Mouse (Mus musculus): ENCODE data around the gene 1500009L16Rik. TPM values are rescaled to one million over a fixed set of nuclear protein-coding genes. Genes with fewer than 3 reads are reported as not detected.

The 1500009L16Rik gene
- polyA plus RNA-seq, 1 experiment from 2014 or later, result 44.4 TPM

DNA sequence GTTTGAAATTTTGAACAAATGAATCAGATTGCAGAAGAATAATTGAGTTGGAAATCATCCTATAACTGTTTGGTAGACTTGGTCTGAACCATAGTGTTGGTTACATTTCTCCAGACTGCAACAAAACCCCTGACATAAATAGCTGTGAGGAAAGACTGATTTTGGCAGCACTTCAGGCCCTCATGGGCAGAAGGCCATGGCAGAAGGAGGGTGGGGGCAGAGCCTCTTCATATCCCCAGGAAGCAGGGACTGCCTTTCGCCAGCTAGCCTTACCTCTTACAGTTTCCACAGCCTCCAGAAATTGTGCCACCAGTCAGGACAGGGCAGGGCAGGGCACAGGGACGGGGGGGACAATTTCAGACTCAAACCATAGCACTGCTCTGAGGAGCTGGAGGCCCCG is 22.0 kb downstream of the 1500009L16Rik start:
- Histone ChIP-seq H3K9me3 (ENCODE audit: control insufficient read depth, low read length) (peaks cover 13% of the 10 kb centered on the region), H3K36me3 (ENCODE audit: control insufficient read depth, insufficient read depth, low read length) (peaks cover 3% of the 10 kb centered on the region; the same call in 1 of the 2 replicates), H3K27ac (ENCODE audit: low read length) (peak overlapping the region; percentile 69), H3K9ac (ENCODE audit: low read length) (no peak overlapping the region), H3K4me1 (replicated peaks; ENCODE audit: control insufficient read depth, insufficient read depth, low read length) (peaks cover 10% of the 10 kb centered on the region), H3K27me3 (ENCODE audit: control insufficient read depth, insufficient read depth, low read depth, low read length) (no peaks in the 10 kb centered on the region), H3K4me2 (ENCODE audit: low read depth, low read length) (no peak overlapping the region), H3K4me3 (ENCODE audit: low read length) (no peak overlapping the region)
- ATAC-seq (ENCODE audit: low read depth), result peak; percentile 88
- WGBS, result 58% methylated on average over 3 of the region's 3 CpGs

DNA sequence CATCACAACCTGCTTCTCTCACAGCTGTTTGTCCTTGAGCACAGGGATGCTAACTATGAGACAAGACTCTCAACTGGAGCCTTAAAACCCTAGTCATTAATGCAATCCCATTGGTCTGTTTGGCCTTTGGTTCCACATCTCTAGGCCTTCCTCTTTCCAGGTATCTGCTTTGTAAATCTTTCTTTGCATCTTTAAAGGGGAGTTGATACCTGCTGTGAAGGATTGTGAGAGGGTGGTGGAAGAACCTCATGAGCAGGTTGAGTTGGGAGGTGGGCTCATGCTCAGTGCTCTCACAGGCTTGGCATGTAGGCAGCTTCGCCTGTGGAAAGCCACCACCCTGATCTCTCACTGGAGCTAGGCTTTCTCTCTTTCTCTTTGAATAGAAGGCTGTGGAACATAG is 30.4 kb downstream of the 1500009L16Rik start:
- Histone ChIP-seq H3K4me3 (ENCODE audit: low read length) (no peak overlapping the region), H3K27me3 (ENCODE audit: control insufficient read depth, insufficient read depth, low read depth, low read length) (no peaks in the 10 kb centered on the region), H3K4me1 (replicated peaks; ENCODE audit: control insufficient read depth, insufficient read depth, low read length) (peaks cover 7% of the 10 kb centered on the region; the same call in 1 of the 2 replicates), H3K9me3 (ENCODE audit: control insufficient read depth, low read length) (no peaks in the 10 kb centered on the region), H3K9ac (ENCODE audit: low read length) (no peak overlapping the region), H3K4me2 (ENCODE audit: low read depth, low read length) (no peak overlapping the region), H3K27ac (ENCODE audit: low read length) (no peak overlapping the region), H3K36me3 (ENCODE audit: control insufficient read depth, insufficient read depth, low read length) (no peaks in the 10 kb centered on the region)
- WGBS, result 100% methylated on average over 1 of the region's 1 CpGs
- ATAC-seq (ENCODE audit: low read depth), result no peak

DNA sequence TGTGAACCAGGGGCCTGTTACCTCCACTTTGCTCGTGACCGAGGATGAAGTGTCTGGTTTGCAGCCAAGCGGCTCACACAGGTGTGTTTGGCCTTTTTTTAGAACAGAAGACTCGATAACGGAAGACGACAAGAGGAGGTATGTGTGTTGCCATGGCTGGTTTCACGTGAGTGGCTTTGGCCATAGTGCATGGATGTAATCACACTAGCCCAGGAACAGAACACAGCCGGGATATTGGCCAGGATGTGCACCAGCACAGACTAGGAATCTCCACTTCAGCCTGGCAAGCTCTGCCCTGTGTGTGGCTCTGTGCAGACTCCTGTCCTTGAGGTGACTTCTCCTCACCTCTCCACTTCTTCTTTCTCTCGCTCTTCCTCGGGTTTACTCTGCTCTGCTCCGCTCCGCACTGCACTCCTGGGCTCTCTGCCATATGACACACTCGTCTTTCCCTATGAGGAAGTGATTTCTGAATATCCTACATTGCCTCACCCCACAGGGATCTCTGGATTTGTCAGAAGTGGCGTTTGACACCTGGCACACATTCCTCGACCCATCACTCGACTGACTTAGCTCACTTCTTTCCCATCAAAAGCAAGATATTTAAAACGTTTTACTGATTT is 34.8 kb downstream of the 1500009L16Rik start:
- no peak overlapping the region for H3K4me2 ChIP-seq (ENCODE audit: low read depth, low read length)
- H3K9me3 ChIP-seq (ENCODE audit: control insufficient read depth, low read length), result no peaks in the 10 kb centered on the region
- no peaks in the 10 kb centered on the region for H3K27me3 ChIP-seq (ENCODE audit: control insufficient read depth, insufficient read depth, low read depth, low read length)
- H3K27ac ChIP-seq (ENCODE audit: low read length), result no peak overlapping the region
- H3K36me3 ChIP-seq (ENCODE audit: control insufficient read depth, insufficient read depth, low read length), result no peaks in the 10 kb centered on the region
- peak; percentile 53 for ATAC-seq (ENCODE audit: low read depth)
- 50% methylated on average over 17 of the region's 17 CpGs for WGBS
- H3K4me3 ChIP-seq (ENCODE audit: low read length), result no peak overlapping the region
- no peak overlapping the region for H3K9ac ChIP-seq (ENCODE audit: low read length)
- peaks cover 20% of the 10 kb centered on the region for H3K4me1 ChIP-seq (replicated peaks; ENCODE audit: control insufficient read depth, insufficient read depth, low read length)

DNA sequence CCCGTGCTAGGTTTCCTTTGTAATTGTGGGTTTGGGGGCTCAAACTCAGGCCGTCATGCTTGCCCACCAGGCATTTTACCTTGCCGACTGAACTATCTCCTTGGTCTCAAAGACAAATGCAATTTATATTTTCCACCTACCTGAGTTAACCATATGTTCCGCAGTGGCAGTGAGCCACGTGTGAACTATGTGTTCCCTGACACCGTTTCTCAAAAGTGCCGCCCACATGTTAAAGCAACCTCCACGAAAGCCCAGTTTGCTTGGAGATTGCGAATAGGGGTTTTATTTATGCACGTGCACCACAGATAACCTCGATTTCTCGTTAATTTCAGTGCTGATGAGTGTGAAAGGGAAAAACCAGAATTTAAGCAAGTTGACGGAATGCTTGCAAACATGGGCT is 36.1 kb downstream of the 1500009L16Rik start:
- Histone ChIP-seq H3K4me2 (ENCODE audit: low read depth, low read length) (no peak overlapping the region), H3K9me3 (ENCODE audit: control insufficient read depth, low read length) (no peaks in the 10 kb centered on the region), H3K9ac (ENCODE audit: low read length) (no peak overlapping the region), H3K27ac (ENCODE audit: low read length) (no peak overlapping the region), H3K36me3 (ENCODE audit: control insufficient read depth, insufficient read depth, low read length) (no peaks in the 10 kb centered on the region), H3K4me1 (replicated peaks; ENCODE audit: control insufficient read depth, insufficient read depth, low read length) (peaks cover 20% of the 10 kb centered on the region), H3K27me3 (ENCODE audit: control insufficient read depth, insufficient read depth, low read depth, low read length) (no peaks in the 10 kb centered on the region), H3K4me3 (ENCODE audit: low read length) (no peak overlapping the region)
- no peak for ATAC-seq (ENCODE audit: low read depth)
- 81% methylated on average over 13 of the region's 13 CpGs for WGBS

DNA sequence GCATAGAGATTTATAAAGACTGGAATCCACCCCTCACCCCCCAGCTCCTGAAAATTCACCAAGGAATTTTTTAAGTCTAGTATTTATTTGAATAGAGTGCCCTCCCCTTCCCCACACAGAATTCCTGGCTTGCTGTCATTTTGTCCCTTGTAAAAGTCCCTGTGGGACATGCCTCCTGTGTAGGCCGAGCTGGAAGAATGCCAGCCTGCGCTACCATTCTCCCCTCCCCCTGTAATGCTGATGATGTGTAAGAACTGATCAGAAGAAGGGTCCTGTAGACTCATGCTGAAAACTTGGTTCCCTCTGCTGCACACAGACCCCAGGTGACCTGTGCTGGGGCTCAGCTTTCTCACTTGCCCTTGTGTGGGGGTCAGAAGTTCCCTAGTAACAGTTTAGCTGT is 37.9 kb downstream of the 1500009L16Rik start:
- peak overlapping the region; percentile 7; the same call in 1 of the 2 replicates for H3K27ac ChIP-seq (ENCODE audit: low read length)
- no peak overlapping the region for H3K4me3 ChIP-seq (ENCODE audit: low read length)
- H3K9me3 ChIP-seq (ENCODE audit: control insufficient read depth, low read length), result no peaks in the 10 kb centered on the region
- H3K4me1 ChIP-seq (replicated peaks; ENCODE audit: control insufficient read depth, insufficient read depth, low read length), result peaks cover 20% of the 10 kb centered on the region
- H3K27me3 ChIP-seq (ENCODE audit: control insufficient read depth, insufficient read depth, low read depth, low read length), result no peaks in the 10 kb centered on the region
- 0 out of 2 replicates have a peak, but pooled peaks cover 4% of the 10 kb centered on the region for H3K36me3 ChIP-seq (ENCODE audit: control insufficient read depth, insufficient read depth, low read length)
- 28% methylated on average over 2 of the region's 2 CpGs for WGBS
- no peak overlapping the region for H3K4me2 ChIP-seq (ENCODE audit: low read depth, low read length)
- no peak overlapping the region for H3K9ac ChIP-seq (ENCODE audit: low read length)
- ATAC-seq (ENCODE audit: low read depth), result peak; percentile 70

DNA sequence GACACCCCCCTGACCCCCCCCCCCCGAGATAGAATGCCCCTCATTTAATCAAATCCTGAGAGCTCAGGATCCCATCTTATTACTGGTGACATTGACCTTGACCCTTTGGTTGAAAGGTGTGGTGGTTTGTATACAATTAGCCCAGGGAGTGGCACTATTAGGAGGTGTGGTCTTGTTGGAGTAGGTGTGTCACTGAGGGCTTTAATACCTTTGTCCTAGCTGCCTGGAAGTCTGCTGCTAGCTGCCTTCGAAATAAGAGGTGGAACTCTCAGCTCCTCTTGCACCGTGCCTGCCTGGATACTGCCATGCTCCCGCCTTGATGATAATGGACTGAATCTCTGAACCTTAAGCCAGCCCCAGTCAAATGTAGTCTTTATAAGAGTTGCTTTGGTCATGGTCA is 41.2 kb downstream of the 1500009L16Rik start:
- H3K4me3 ChIP-seq (ENCODE audit: low read length), result no peak overlapping the region
- H3K36me3 ChIP-seq (ENCODE audit: control insufficient read depth, insufficient read depth, low read length), result 0 out of 2 replicates have a peak, but pooled peaks cover 4% of the 10 kb centered on the region
- H3K9me3 ChIP-seq (ENCODE audit: control insufficient read depth, low read length), result no peaks in the 10 kb centered on the region
- no peak overlapping the region for H3K27ac ChIP-seq (ENCODE audit: low read length)
- peaks cover 13% of the 10 kb centered on the region for H3K4me1 ChIP-seq (replicated peaks; ENCODE audit: control insufficient read depth, insufficient read depth, low read length)
- H3K4me2 ChIP-seq (ENCODE audit: low read depth, low read length), result no peak overlapping the region
- 84% methylated on average over 4 of the region's 4 CpGs for WGBS
- ATAC-seq (ENCODE audit: low read depth), result no peak
- H3K27me3 ChIP-seq (ENCODE audit: control insufficient read depth, insufficient read depth, low read depth, low read length), result no peaks in the 10 kb centered on the region
- no peak overlapping the region for H3K9ac ChIP-seq (ENCODE audit: low read length)

DNA sequence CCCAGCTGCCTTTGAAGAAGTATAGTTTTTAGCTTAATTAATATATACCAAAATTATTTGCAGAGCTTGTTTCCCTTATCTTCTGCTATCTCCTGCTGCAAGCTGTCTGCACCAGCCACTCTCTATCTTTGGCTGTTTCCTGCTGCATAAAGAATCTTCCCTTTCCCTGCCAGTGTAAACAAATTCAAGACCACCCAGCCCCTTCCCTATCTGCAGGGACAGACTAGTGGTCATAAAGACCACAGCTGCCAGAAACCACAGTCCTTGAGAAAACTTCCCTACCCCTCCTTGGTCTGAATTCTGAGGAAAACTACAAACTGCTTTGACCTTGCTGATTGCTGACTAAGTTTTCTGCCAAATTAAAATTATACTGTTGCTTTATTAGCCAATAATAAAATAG is 44.2 kb downstream of the 1500009L16Rik start:
- Histone ChIP-seq H3K36me3 (ENCODE audit: control insufficient read depth, insufficient read depth, low read length) (0 out of 2 replicates have a peak, but pooled peaks cover 4% of the 10 kb centered on the region), H3K4me3 (ENCODE audit: low read length) (no peak overlapping the region), H3K27ac (ENCODE audit: low read length) (no peak overlapping the region), H3K9ac (ENCODE audit: low read length) (no peak overlapping the region), H3K27me3 (ENCODE audit: control insufficient read depth, insufficient read depth, low read depth, low read length) (no peaks in the 10 kb centered on the region), H3K4me2 (ENCODE audit: low read depth, low read length) (no peak overlapping the region), H3K9me3 (ENCODE audit: control insufficient read depth, low read length) (no peaks in the 10 kb centered on the region), H3K4me1 (replicated peaks; ENCODE audit: control insufficient read depth, insufficient read depth, low read length) (no peaks in the 10 kb centered on the region)
- ATAC-seq (ENCODE audit: low read depth), result peak; percentile 87

DNA sequence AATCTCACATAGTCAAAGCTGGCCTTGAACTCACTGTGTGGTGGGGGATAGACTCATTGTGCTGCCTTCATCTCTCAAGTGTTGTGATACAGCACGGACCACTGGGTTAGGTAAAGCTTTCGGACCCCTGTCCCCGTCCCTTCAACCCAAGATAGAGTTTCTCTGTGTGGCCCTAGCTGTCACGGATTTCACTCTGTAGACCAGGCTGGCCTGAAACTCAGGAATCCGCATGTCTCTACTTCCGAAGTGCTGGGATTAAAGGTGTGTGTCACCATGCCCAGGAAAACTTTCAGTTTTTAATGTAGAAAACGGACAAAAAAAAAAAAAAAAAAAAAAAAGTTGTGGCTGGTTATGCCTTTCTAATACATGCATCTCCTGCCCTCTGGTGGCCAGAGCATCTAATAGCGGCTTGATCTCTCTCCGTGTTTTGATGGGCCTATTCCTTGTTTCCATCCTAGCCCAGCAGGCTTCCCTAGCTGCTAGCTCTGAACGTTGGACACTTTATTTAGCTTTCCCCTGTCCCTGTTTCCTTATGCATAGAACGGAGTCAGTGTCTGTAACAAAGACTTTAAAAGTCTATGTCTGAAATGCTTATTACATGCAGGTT is 53.7 kb downstream of the 1500009L16Rik start:
- Histone ChIP-seq H3K36me3 (ENCODE audit: control insufficient read depth, insufficient read depth, low read length) (no peaks in the 10 kb centered on the region), H3K9ac (ENCODE audit: low read length) (no peak overlapping the region), H3K27me3 (ENCODE audit: control insufficient read depth, insufficient read depth, low read depth, low read length) (no peaks in the 10 kb centered on the region), H3K4me1 (replicated peaks; ENCODE audit: control insufficient read depth, insufficient read depth, low read length) (no peaks in the 10 kb centered on the region), H3K4me3 (ENCODE audit: low read length) (no peak overlapping the region), H3K9me3 (ENCODE audit: control insufficient read depth, low read length) (peaks cover 7% of the 10 kb centered on the region), H3K4me2 (ENCODE audit: low read depth, low read length) (peak overlapping the region; percentile 37; the same call in 1 of the 2 replicates), H3K27ac (ENCODE audit: low read length) (no peak overlapping the region)
- ATAC-seq (ENCODE audit: low read depth), result peak; percentile 56; the same call in 1 of the 2 replicates
- 39% methylated on average over 11 of the region's 11 CpGs for WGBS

DNA sequence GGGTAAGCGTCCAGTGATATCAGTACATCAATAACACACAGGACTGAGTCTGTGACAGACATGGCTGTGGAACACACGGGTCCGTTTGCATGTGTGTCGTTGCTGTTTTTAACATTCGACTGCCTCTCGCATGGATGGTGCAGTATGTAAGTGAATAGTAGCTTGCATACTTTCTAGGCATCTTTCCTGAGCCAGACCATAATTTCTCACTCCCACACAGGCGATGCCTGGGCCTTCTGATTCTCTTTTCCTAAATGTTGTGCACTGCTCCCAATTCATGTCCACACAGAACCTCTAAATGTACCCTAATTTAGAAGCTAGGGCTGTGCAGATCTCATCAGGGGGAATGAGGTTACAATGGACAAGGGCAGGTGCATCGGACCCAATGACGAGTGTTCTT is 54.6 kb downstream of the 1500009L16Rik start:
- 79% methylated on average over 9 of the region's 9 CpGs for WGBS
- Histone ChIP-seq H3K9ac (ENCODE audit: low read length) (no peak overlapping the region), H3K4me2 (ENCODE audit: low read depth, low read length) (no peak overlapping the region), H3K27me3 (ENCODE audit: control insufficient read depth, insufficient read depth, low read depth, low read length) (no peaks in the 10 kb centered on the region), H3K36me3 (ENCODE audit: control insufficient read depth, insufficient read depth, low read length) (no peaks in the 10 kb centered on the region), H3K4me3 (ENCODE audit: low read length) (no peak overlapping the region), H3K9me3 (ENCODE audit: control insufficient read depth, low read length) (peaks cover 7% of the 10 kb centered on the region), H3K4me1 (replicated peaks; ENCODE audit: control insufficient read depth, insufficient read depth, low read length) (no peaks in the 10 kb centered on the region), H3K27ac (ENCODE audit: low read length) (no peak overlapping the region)
- no peak for ATAC-seq (ENCODE audit: low read depth)

All from lung, embryonic 16.5 days (tissue).